Mouse (Mus musculus) urinary bladder, postnatal 14 days (tissue): ENCODE results near the gene Card11.

Source experiments
- DNase-seq: peaks from one replicate; pipeline ENCODE4 v3.0.0; 2021; ENCODE audit warnings: low spot score

The Card11 gene

GRCm38 (mm10) chr5:140992093-140993070 is 8.0 kb downstream of the Card11 start:
- no peak for DNase-seq

DNA sequence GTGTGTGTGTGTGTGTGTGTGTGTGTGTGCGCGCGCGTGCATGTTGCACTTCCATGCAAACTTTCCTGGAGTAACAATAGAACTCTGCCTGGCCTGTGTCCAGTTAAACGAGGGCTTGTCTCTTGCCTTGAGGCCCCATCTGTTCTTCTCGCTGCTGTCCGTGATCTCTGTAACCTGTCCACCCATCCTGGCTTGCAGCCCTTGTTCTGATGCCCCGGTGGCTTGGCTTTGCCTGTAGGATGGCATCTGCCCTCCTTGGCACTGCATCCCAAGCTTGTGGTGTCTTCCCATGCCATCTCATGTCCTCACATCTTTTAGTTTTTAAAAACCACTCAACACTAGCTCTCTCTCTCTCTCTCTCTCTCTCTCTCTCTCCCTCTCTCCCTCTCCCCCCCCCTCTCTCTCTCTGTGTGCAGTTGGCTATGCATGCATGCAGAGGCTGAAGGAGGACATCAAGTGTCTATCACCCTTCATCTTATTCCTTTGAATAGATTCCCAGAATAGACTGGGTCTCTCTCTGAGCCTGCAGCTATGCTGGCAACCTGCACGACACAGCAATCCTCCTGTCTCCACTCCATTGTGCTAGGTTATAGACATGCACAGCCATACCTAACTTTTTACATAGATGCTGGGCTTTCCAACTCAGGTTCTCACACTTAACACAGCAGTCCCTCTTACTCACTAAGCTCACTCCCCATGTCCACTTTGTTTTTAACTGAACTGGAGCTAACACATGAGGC is 14.9 kb downstream of the Card11 start:
- no peak for DNase-seq

GRCm38 (mm10) chr5:140981370-140981805 is 19.0 kb downstream of the Card11 start:
- DNase-seq = no peak

DNA sequence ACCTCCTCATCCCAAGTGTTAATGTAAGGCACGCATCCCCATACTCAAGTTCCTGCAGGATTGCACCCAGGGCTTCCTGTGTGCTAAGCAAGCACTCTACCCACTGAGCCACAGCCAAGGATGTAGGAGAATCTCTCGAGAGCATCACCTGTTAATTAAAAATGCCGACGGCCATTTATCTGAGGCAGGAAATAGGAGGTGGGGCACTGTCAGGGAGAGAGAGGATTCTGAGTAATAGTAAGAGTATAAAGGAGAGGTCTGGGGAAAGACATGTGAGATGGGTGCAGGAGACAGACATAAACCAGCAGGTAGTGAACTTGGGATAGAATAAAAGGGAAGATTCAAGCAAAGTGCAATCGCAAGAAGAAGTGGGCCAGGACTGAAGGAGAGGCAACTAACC is 19.6 kb downstream of the Card11 start:
- DNase-seq = no peak

DNA sequence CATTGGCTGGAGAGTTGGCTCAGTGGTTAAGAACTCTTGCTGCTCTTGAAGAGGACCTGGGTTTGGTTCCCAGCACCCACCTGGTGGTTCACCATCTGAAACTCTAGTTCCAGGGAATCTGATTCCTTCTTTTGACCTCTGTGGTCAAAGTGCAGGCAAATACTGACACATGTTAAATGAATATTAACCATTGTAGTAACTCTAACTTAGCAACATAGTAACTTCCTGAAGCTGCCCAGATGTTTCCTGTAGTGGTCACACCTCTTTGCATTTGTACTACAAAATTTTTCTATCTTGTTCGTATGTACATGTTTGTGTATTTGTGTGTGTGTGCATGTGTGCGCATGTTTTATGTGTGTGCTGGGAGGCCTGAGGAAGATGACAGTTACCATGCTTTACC is 20.3 kb downstream of the Card11 start:
- DNase-seq = no peak

DNA sequence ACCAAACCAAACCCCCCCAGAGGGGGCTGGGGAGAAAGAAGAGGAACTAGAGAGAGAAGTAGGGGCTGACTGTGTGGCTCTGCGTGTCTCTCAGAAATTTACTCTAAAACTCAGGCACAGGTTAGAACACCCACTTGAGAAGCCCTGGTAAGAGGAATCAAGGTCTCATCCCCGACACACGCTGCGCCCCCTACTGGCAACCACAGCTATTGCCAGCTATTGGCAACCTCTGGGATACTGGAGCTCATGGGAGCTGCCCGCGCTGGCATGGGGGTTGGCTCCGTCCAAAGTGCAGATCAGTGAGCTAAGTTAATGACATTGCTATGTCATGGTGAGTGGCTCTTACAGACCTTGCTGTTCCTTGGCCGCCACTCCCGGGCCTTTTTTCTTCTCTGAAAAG is 37.4 kb downstream of the Card11 start:
- peak; percentile 19 for DNase-seq

- DNase-seq = no peak
Observed at GRCm38 (mm10) chr5:140960732-140961131, 39.6 kb downstream of the Card11 start.

DNA sequence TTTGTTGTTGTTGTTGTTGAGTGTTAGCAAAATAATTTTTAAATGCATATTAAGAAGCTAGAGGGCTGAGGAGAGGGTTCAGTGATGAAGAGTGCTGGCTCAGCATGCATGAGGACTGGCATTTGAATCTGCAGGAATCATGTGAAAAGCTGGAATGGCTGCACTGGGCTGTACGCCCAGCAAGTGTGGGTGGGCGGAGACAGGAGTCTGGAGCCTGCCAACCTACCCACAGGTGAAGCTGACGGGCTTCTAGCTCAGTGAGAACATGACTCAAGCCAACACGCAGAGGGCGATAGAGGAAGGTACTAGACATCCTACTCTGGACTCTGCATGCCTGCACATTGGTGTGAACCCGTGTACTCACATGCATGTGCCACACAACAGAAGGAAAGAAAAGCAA is 41.2 kb downstream of the Card11 start:
- no peak for DNase-seq

DNA sequence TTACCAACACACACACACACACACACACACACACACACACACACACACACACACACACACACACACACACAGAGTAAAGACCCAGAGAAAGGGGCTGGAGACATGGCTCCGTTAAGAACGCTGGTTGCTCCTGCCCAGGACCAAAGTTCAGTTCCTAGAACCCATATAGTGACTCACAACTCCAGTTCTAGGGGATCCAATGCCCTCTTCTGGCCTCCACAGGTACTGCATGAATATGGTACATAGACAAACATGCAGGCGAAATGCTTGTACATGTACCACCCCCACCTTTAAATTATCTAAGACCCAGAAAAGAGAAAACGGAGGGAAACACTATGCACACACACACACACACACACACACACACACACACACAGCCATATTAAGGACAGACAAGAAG is 43.3 kb downstream of the Card11 start:
- no peak for DNase-seq

DNA sequence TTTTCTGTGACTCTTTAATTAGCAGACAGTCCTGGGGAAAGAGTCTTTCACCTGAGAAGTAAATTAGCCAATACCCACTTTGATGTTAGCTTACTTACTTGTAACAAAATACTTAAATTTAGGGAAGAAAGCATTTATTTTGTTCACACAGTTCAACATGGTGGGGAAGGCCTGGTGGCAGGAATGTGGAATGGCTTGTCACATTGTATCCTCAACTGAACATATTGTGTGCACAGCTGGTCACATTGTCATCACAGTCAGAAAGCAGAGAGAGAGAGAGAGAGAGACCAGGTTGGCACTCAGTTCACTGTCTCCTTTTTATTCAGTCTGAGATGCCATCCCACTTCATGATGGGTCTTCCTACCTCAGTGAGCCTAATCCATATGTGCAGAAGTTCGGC is 44.7 kb downstream of the Card11 start:
- DNase-seq = no peak

GRCm38 (mm10) chr5:140951801-140952200 is 48.6 kb downstream of the Card11 start:
- no peak for DNase-seq

DNA sequence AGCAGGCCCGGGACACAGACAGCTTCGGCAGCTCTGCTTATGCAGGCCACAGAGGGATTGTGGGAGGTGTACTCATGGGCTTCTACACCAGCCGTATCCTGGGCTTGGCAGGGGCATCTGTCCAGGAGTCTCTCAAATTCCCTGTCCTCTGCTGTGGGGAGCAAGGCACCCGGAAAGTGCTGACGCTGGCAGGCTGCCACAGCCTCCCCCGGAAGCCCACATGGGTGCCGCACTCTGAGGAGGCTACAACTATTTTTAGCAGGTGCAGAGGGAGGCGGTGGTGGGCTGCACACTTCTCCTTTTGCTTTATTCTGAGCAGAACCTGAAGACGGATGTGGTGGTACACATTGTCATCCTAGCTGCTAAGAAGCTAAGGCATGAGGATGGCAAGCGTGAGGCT is 52.4 kb downstream of the Card11 start:
- no peak for DNase-seq

GRCm38 (mm10) chr5:140946034-140946433 is 54.3 kb downstream of the Card11 start:
- no peak for DNase-seq

DNA sequence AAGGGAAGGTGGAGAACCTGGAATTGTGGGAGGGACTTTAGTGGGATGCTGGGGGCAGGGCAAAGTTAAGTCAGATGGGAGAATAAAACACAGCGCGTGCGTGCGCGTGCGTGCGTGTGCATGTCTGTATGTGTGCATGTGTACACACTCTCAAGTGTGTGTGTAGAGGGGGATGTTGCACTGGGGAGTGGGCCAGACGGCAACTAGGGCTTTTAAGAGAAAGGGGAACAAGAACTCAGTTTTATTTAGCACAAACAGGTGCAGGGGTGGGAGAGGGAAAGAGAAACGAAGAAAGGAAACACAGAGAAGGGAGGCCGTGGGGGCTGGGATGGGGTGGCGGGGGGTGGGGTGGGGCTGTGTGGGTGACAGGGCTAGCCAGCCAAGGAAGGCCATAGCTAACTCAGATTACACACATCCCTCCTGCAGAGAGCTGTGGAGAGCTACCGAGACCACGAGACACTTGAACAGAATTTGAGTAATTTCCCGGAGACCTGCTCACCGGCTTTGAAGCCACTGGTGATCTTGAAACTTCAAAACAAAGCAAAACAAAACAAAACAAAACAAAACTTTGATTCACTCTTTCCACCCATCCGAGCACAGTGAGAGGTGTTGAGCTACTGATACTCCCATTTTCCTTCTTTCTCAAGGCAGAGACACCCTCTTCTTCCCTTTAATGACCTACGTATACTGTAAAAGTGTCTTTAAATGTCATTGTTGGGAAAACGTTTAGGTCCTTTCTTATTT is 55.8 kb downstream of the Card11 start:
- no peak for DNase-seq

DNA sequence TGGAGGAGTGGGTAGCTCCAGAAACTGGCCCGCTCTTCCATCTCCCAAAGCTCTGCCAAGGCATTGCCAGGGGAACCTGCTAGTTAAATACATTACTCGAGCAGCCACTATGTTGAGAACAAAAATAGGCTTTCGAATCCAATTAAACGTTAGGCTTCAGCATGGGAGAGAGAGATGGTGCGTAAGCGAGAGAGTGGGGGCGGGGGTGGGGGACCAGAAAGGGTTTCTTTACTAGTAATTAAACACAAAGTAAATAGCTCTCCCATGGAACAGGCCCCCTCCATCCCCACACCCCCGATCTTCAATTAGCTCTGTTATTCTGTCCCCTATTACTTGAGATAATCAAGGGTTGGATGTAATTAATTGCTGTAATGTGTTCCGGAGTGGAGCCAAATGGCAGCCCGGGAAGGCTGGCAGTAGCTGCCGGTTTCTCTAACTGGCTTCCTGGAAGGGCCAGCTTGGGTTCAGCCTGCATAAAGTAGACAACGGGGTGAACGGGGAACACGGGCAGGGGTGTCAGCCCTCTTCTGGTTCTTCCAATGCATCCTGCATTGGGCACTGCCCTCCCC is 59.4 kb downstream of the Card11 start:
- DNase-seq = no peak

- DNase-seq = no peak
Observed at GRCm38 (mm10) chr5:140940257-140940922, 60.0 kb downstream of the Card11 start.

- DNase-seq = no peak
Observed at GRCm38 (mm10) chr5:140936816-140937215, 63.6 kb downstream of the Card11 start.

DNA sequence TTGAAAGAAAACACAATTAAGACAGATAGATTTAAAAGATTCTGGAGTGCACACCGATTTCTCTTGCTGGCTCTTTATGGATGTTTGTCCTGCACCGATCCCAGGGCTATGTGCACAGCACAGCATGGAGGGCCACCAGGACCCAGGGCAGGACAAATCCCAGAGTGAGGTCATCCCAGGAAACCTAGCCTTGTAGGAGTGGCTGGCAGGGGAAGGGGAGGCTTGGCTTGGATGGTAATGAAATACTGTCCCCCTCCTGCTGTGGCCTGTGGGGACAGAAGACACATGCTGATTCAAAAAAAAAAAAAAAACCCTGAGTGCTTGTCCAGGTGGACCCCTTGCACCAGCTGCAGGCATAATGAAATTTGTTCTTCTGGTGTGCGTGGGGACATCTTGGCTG is 64.5 kb downstream of the Card11 start:
- DNase-seq = no peak

GRCm38 (mm10) chr5:140934639-140935315 is 65.6 kb downstream of the Card11 start:
- no peak for DNase-seq

GRCm38 (mm10) chr5:140931523-140932229 is 68.7 kb downstream of the Card11 start:
- DNase-seq = no peak
